ENCODE assay signal across 21 mouse cellular contexts in the genomic region with DNA sequence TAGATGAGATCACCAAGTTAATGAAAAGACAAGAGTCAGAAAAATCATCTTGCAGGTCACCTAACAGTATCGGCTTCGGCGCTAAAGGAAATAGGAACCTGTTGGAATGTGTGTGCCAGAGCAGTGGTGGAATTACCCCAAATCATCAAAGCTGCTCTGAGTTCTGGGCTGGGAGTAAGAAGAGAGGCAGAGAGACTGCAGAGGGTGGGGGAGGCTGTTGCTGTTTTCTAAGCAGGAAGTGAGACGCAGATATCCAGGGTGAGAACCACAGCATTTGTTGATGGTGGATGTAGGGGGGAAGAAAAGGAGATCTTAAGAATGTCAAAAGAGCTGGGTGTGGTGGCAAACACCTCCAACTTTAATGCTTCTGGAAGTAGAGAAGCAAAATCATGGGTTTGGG.
DNase-seq lines count a peak whose midpoint lies in the region; ATAC-seq and TF ChIP-seq lines count a peak whose summit lies in the region.
"Had no signal": no experiment of that assay in that cellular context is flagged by ENCODE, and none has a peak within 500 bp of the region (broad histone marks: within the 10 kb centered on the region; RNA-seq: fewer than 3 reads in every experiment).

No protein-coding gene starts in this region.

- no peak overlapping the region for H3K27ac ChIP-seq in lung, postnatal 0 days (ENCODE audit: low read length)
- H3K27ac ChIP-seq: forebrain, embryonic 13.5 days; hindbrain, embryonic 10.5 days; layer of hippocampus, adult 2 months; neural tube, embryonic 13.5 days had no signal

- H3K36me3 ChIP-seq in lung, postnatal 0 days (ENCODE audit: insufficient read depth, low read length), result no peaks in the 10 kb centered on the region
- H3K36me3 ChIP-seq: hindbrain, embryonic 10.5 days; neural tube, embryonic 13.5 days had no signal

- no peak overlapping the region for H3K4me2 ChIP-seq in lung, postnatal 0 days (replicated peaks; ENCODE audit: low read depth, low read length)
- H3K4me2 ChIP-seq: forebrain, embryonic 13.5 days; neural tube, embryonic 13.5 days had no signal

- H3K4me1 ChIP-seq in lung, postnatal 0 days (ENCODE audit: insufficient read depth, low read depth, low read length), result no peaks in the 10 kb centered on the region
- H3K4me1 ChIP-seq: forebrain, embryonic 13.5 days; hindbrain, embryonic 10.5 days had no signal

- 68% methylated on average over 4 of the region's 4 CpGs for WGBS in lung, postnatal 0 days

- H3K27me3 ChIP-seq in lung, postnatal 0 days (replicated peaks; ENCODE audit: insufficient read depth, low read length), result no peaks in the 10 kb centered on the region
- H3K27me3 ChIP-seq: forebrain, embryonic 13.5 days; megakaryocyte, embryonic 14.5 days; neural tube, embryonic 13.5 days had no signal

- H3K9ac ChIP-seq in lung, postnatal 0 days (replicated peaks; ENCODE audit: low read depth), result no peak overlapping the region
- H3K9ac ChIP-seq: forebrain, embryonic 13.5 days; neural tube, embryonic 13.5 days had no signal

- DNase-seq in A20 (ENCODE audit: low read depth, low spot score), result peak; percentile 67
- DNase-seq in CD4-positive, CD25-positive, alpha-beta regulatory T cell, adult 2 months (ENCODE audit: low read depth, low spot score), result peak; percentile 11
- DNase-seq in ZHBTc4 (ENCODE audit: low read depth, low spot score), result peak; percentile 11
- DNase-seq in gastrocnemius, postnatal 25 days, result no peak
- DNase-seq in lung, postnatal 0 days (ENCODE audit: low spot score), result no peak
- DNase-seq: adrenal gland, postnatal 14 days; cerebellum, adult 8-10 months; cerebellum, postnatal 36 days; gastrocnemius, postnatal 36 days; kidney, adult 2 months; kidney, postnatal 14 days; lung, postnatal 14 days; midbrain, embryonic 14.5 days; retina, postnatal 1 day had no signal

- no peak overlapping the region for H3K4me3 ChIP-seq in lung, postnatal 0 days (ENCODE audit: low read depth, low read length)
- H3K4me3 ChIP-seq: forebrain, embryonic 13.5 days; hindbrain, embryonic 10.5 days; layer of hippocampus, adult 2 months; megakaryocyte, embryonic 14.5 days; neural tube, embryonic 13.5 days had no signal

- TF ChIP-seq EP300 in lung, postnatal 0 days (IDR thresholded peaks at IDR 0.05), result no peak

- H3K9me3 ChIP-seq in lung, postnatal 0 days (ENCODE audit: low read length), result no peaks in the 10 kb centered on the region
- H3K9me3 ChIP-seq: forebrain, embryonic 13.5 days had no signal

- no peak for TF ChIP-seq CTCF in lung, postnatal 0 days (IDR thresholded peaks at IDR 0.05)

- ATAC-seq in megakaryocyte, adult 5-6 weeks (ENCODE audit: poor library complexity, severe bottlenecking), result peak; percentile 57; the same call in 1 of the 2 replicates
- no peak for ATAC-seq in lung, postnatal 0 days
- ATAC-seq in frontal cortex, adult (ENCODE audit: low TSS enrichment), result no peak
- ATAC-seq: forebrain, embryonic 13.5 days had no signal

Comparison
In these comparisons a context has a peak if more than half of its experiments do, and no peak if none do; other contexts are left out.
1. DNase-seq: peak in A20 (single experiment), CD4-positive, CD25-positive, alpha-beta regulatory T cell, adult 2 months (single experiment) and ZHBTc4 (single experiment); none in gastrocnemius, postnatal 25 days (single experiment) and lung, postnatal 0 days (single experiment).